Mouse (Mus musculus): ENCODE measurements around the gene G530012D18Rik. TPM values are rescaled to one million over a fixed set of nuclear protein-coding genes. Genes with fewer than 3 reads are reported as not detected.
"Not testable (repeated sequence)": the region's sequence is repeated elsewhere in the genome, so short reads cannot be mapped to it uniquely, and the experiment has no call there.

The G530012D18Rik gene
- polyA plus RNA-seq, 1 experiment from 2014 or later: not detected

DNA sequence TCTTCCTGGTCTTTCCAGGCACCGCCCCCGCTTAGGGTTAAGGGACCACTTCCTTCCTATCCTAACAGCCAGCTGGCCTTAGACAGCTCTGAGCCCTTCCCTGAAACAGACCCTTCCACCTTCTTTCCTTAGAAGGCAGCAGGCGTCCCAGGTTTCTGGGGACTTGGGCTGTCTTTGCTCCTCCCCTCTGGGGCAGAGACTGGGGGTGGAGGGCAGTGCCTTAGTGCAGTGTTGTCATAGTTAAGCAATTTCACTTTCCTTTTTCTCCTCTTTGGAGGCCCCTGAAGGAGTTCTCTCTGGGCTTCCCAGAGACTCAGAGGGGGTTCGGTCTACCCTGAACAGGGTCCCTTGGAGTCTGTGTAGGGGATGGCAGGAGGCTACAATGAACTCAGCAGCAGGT is 25.3 kb downstream of the G530012D18Rik start:
- not testable (repeated sequence) for H3K9ac ChIP-seq (ENCODE audit: low read depth, low read length); ATAC-seq (replicated peaks; ENCODE audit: low FRiP score); H3K4me1 ChIP-seq (replicated peaks; ENCODE audit: control insufficient read depth, insufficient read depth, low read length); H3K4me3 ChIP-seq (ENCODE audit: low read depth, low read length); H3K9me3 ChIP-seq (ENCODE audit: control insufficient read depth, low read length); H3K27me3 ChIP-seq (replicated peaks; ENCODE audit: control insufficient read depth, insufficient read depth, low read length); H3K27ac ChIP-seq (ENCODE audit: low read depth, low read length); H3K36me3 ChIP-seq (ENCODE audit: control insufficient read depth, insufficient read depth, low read length)
- H3K4me2 ChIP-seq: peak overlapping the region; percentile 44; the same call in 1 of the 2 replicates
- WGBS: 64% methylated on average over 4 of the region's 4 CpGs
- DNase-seq (ENCODE audit: low spot score): peak; percentile 29

DNA sequence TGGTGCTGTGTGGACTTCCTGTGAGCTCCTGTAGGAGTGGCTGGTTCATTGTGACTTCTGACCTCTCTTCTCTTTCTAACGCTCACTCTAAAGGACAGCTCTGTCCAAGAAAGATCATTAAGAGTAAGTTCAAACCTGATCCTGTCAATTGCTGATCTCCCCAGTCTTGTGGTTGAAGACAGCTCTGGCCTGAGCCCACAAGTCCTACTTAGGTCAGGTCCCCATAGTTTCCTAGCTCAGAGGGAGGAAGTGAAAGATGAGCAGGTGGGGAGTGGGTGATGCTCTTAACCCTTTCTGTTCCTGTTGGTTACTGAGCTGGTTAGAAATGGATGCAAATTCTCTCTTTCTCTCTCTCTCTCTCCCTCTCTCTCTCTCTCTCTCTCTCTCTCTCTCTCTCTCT is 28.9 kb downstream of the G530012D18Rik start:
- H3K27ac ChIP-seq (ENCODE audit: low read depth, low read length); H3K4me3 ChIP-seq (ENCODE audit: low read depth, low read length); H3K36me3 ChIP-seq (ENCODE audit: control insufficient read depth, insufficient read depth, low read length); H3K4me2 ChIP-seq; DNase-seq (ENCODE audit: low spot score); H3K9ac ChIP-seq (ENCODE audit: low read depth, low read length); H3K4me1 ChIP-seq (replicated peaks; ENCODE audit: control insufficient read depth, insufficient read depth, low read length); H3K27me3 ChIP-seq (replicated peaks; ENCODE audit: control insufficient read depth, insufficient read depth, low read length); ATAC-seq (replicated peaks; ENCODE audit: low FRiP score); H3K9me3 ChIP-seq (ENCODE audit: control insufficient read depth, low read length): not testable (repeated sequence)
- WGBS: no CpG with 5 or more reads among the region's 1 CpGs

DNA sequence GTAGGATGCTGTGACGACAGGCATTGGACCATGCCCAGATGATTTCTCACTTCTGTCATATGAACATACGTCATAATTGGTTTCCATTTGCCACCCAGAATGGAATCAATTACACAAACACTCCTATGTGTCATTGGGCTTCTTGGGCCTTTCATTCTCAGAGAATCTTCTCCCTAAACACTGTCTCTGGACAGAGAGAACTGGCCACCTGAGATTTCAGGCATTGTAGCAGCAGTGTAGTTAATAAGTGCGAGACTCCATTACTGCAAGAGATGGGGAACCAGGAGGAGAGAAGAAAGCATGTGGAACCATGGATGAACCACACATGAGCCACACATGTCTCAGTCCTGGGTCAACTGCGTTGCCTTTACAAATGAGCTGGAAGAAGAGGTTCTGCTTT is 32.9 kb downstream of the G530012D18Rik start:
- 79% methylated on average over 3 of the region's 4 CpGs for WGBS

DNA sequence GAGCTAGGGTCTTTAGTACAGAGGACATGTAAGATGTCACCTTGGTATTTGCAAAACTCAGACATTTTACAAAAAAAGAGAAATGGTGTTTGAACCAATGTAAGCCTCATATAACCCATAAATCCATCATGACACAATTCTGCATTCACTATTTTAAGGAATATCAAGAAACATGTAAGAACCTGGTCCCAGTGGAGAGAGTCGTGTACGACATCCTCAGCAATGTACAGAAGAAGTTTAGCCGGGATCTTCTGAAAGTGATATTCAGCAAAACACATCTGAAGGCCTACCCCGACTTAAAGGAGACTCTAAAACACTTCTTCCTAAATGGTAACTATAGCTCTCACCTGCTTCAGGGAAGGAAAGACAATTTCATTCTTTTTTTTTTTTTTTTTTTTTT is 35.1 kb downstream of the G530012D18Rik start:
- WGBS: no CpG with 5 or more reads among the region's 4 CpGs
- not testable (repeated sequence) for DNase-seq (ENCODE audit: low spot score)

More for the DNA sequence above, 32.9 kb downstream of the G530012D18Rik start:
- not testable (repeated sequence) for H3K9ac ChIP-seq (ENCODE audit: low read depth, low read length); H3K9me3 ChIP-seq (ENCODE audit: control insufficient read depth, low read length); H3K4me1 ChIP-seq (replicated peaks; ENCODE audit: control insufficient read depth, insufficient read depth, low read length); ATAC-seq (replicated peaks; ENCODE audit: low FRiP score); H3K27ac ChIP-seq (ENCODE audit: low read depth, low read length); H3K27me3 ChIP-seq (replicated peaks; ENCODE audit: control insufficient read depth, insufficient read depth, low read length); H3K4me3 ChIP-seq (ENCODE audit: low read depth, low read length); DNase-seq (ENCODE audit: low spot score); H3K4me2 ChIP-seq; H3K36me3 ChIP-seq (ENCODE audit: control insufficient read depth, insufficient read depth, low read length)

DNA sequence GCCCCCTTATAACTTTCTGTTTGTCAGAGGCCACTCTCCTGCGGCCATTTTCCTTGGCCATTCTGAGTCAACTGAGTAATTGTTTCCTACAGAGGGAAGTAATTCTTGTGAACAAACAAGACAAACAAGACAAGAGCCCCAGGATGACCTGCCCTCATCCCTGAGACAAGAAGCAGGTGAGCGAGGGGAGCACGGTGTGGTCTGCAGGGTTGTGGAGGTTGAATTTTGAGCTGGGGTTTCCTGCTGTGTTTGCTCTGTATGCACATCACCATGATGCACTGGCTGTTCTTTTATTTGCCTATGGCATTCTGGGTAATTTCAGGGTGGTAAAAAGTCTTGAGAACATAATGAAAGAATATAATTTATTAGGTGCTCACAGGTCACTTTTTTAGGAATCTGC is 39.6 kb downstream of the G530012D18Rik start:
- H3K36me3 ChIP-seq (ENCODE audit: control insufficient read depth, insufficient read depth, low read length); DNase-seq (ENCODE audit: low spot score); H3K4me2 ChIP-seq; H3K9ac ChIP-seq (ENCODE audit: low read depth, low read length); H3K9me3 ChIP-seq (ENCODE audit: control insufficient read depth, low read length); ATAC-seq (replicated peaks; ENCODE audit: low FRiP score); H3K4me1 ChIP-seq (replicated peaks; ENCODE audit: control insufficient read depth, insufficient read depth, low read length); H3K4me3 ChIP-seq (ENCODE audit: low read depth, low read length); H3K27ac ChIP-seq (ENCODE audit: low read depth, low read length); H3K27me3 ChIP-seq (replicated peaks; ENCODE audit: control insufficient read depth, insufficient read depth, low read length): not testable (repeated sequence)
- WGBS: 88% methylated on average over 3 of the region's 3 CpGs

More for the DNA sequence above, 35.1 kb downstream of the G530012D18Rik start:
- H3K4me1 ChIP-seq (replicated peaks; ENCODE audit: control insufficient read depth, insufficient read depth, low read length); H3K27me3 ChIP-seq (replicated peaks; ENCODE audit: control insufficient read depth, insufficient read depth, low read length); H3K4me3 ChIP-seq (ENCODE audit: low read depth, low read length); H3K9ac ChIP-seq (ENCODE audit: low read depth, low read length); H3K4me2 ChIP-seq; H3K9me3 ChIP-seq (ENCODE audit: control insufficient read depth, low read length); ATAC-seq (replicated peaks; ENCODE audit: low FRiP score); H3K36me3 ChIP-seq (ENCODE audit: control insufficient read depth, insufficient read depth, low read length); H3K27ac ChIP-seq (ENCODE audit: low read depth, low read length): not testable (repeated sequence)

DNA sequence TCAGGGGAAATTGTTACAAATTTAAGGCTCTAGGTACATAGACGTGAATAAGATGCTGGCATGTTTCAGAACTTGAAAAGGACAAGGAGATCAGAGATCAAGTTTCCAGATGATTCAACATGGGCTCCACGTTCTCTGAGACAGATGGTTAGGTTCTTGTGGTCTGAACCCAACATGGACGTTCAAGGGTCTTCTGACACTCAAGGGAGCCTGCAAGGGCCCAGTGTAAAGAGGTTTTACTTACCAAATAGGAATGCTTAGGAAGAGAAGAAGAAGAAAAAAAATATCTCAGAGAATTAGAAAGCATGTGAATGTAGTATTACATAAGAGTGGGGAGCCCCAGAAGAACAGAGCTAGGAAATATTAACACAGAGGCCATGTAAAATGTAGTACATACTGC is 40.3 kb downstream of the G530012D18Rik start:
- H3K9me3 ChIP-seq (ENCODE audit: control insufficient read depth, low read length); H3K9ac ChIP-seq (ENCODE audit: low read depth, low read length); H3K27ac ChIP-seq (ENCODE audit: low read depth, low read length); H3K36me3 ChIP-seq (ENCODE audit: control insufficient read depth, insufficient read depth, low read length); H3K4me1 ChIP-seq (replicated peaks; ENCODE audit: control insufficient read depth, insufficient read depth, low read length); H3K4me2 ChIP-seq; H3K27me3 ChIP-seq (replicated peaks; ENCODE audit: control insufficient read depth, insufficient read depth, low read length); DNase-seq (ENCODE audit: low spot score); H3K4me3 ChIP-seq (ENCODE audit: low read depth, low read length); ATAC-seq (replicated peaks; ENCODE audit: low FRiP score): not testable (repeated sequence)
- 64% methylated on average over 3 of the region's 3 CpGs for WGBS

DNA sequence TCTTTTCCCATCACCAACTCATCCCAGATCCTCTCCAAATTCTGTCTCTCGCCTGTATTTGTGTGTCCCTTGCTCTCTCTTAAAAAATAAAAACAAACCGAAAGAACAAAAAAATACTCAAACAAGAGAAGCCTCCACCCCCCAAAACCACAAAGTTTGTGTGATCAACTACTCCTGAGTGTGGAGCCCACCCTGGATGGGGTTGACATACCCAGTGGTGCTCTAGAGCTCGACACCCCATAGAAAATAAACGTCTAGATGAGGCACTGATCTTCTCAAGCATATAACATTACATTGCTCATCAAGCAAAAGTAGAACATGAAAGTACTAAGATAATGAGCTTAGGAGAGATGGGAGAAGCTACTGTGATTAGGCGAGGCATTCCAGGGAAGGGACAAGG is 41.7 kb downstream of the G530012D18Rik start:
- 60% methylated on average over 4 of the region's 5 CpGs for WGBS

DNA sequence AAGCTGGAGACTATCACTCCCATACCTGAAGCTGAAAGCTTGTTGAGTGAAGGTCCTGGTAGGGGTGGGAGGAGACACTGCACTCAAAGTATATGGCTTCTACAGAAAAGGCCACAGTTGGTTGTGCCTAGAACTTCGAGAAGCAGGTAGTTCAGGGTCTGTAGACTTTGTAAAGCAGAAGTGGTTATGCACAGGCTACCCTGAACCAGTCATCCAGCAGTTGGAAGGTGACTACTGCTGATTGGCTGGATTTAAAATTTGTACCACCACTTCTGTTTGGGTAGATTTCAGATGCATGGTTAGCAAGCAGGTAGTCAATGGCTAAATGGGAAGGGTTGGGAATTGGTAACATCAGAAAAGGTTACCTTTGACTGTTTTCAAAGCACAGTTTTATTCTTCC is 43.2 kb downstream of the G530012D18Rik start:
- WGBS: 70% methylated on average over 1 of the region's 1 CpGs
- H3K4me2 ChIP-seq; H3K4me1 ChIP-seq (replicated peaks; ENCODE audit: control insufficient read depth, insufficient read depth, low read length): not testable (repeated sequence)

More for the DNA sequence above, 41.7 kb downstream of the G530012D18Rik start:
- H3K36me3 ChIP-seq (ENCODE audit: control insufficient read depth, insufficient read depth, low read length); DNase-seq (ENCODE audit: low spot score); H3K4me1 ChIP-seq (replicated peaks; ENCODE audit: control insufficient read depth, insufficient read depth, low read length); H3K9ac ChIP-seq (ENCODE audit: low read depth, low read length); H3K9me3 ChIP-seq (ENCODE audit: control insufficient read depth, low read length); H3K4me2 ChIP-seq; H3K27me3 ChIP-seq (replicated peaks; ENCODE audit: control insufficient read depth, insufficient read depth, low read length); ATAC-seq (replicated peaks; ENCODE audit: low FRiP score); H3K27ac ChIP-seq (ENCODE audit: low read depth, low read length); H3K4me3 ChIP-seq (ENCODE audit: low read depth, low read length): not testable (repeated sequence)

More for the DNA sequence above, 43.2 kb downstream of the G530012D18Rik start:
- H3K27ac ChIP-seq (ENCODE audit: low read depth, low read length); H3K36me3 ChIP-seq (ENCODE audit: control insufficient read depth, insufficient read depth, low read length); H3K9me3 ChIP-seq (ENCODE audit: control insufficient read depth, low read length); DNase-seq (ENCODE audit: low spot score); H3K27me3 ChIP-seq (replicated peaks; ENCODE audit: control insufficient read depth, insufficient read depth, low read length); H3K9ac ChIP-seq (ENCODE audit: low read depth, low read length); H3K4me3 ChIP-seq (ENCODE audit: low read depth, low read length); ATAC-seq (replicated peaks; ENCODE audit: low FRiP score): not testable (repeated sequence)

All from liver, embryonic 11.5 days (tissue).